Mouse (Mus musculus) lung, embryonic 16.5 days (tissue): Measurements from ENCODE around the gene Crybg3. TPM values are rescaled to one million over a fixed set of nuclear protein-coding genes. Genes with fewer than 3 reads are reported as not detected.

Source experiments
- ATAC-seq: fragments of 200-750 bp; cut with Nextera tagmentation; 2 replicates; pipeline ENCODE4 v1.8.0; 2017; ENCODE audit warnings: low read depth, mild to moderate bottlenecking, moderate library complexity
- H3K27ac ChIP-seq: fragments of 300-500 bp; sonication (generic); 2 replicates; pipeline ENCODE4 v1.5.1; 2014; ENCODE audit warnings: mild to moderate bottlenecking, control low read depth, low read length
- H3K27me3 ChIP-seq: fragments of 300-500 bp; sonication (generic); 2 replicates; pipeline ENCODE4 v1.6.1; 2014; ENCODE audit warnings: low read depth, low read length, mixed read lengths; ENCODE audit not compliant: control insufficient read depth, insufficient read depth
- H3K36me3 ChIP-seq: fragments of 300-500 bp; sonication (generic); 2 replicates; pipeline ENCODE4 v1.6.1; 2014; ENCODE audit warnings: low read length; ENCODE audit not compliant: control insufficient read depth, insufficient read depth
- H3K4me1 ChIP-seq: fragments of 300-500 bp; sonication (generic); replicated peaks from 2 replicates; pipeline ENCODE4 v1.6.1; 2014; ENCODE audit warnings: low read length, mixed read lengths; ENCODE audit not compliant: control insufficient read depth, insufficient read depth
- H3K4me2 ChIP-seq: fragments of 300-500 bp; sonication (generic); 2 replicates; pipeline ENCODE4 v1.6.1; 2014; ENCODE audit warnings: low read depth, low read length, control low read depth
- H3K4me3 ChIP-seq: fragments of 300-500 bp; sonication (generic); 2 replicates; pipeline ENCODE4 v1.5.1; 2014; ENCODE audit warnings: mild to moderate bottlenecking, low read length, control low read depth
- H3K9ac ChIP-seq: fragments of 300-500 bp; sonication (generic); 2 replicates; pipeline ENCODE4 v1.6.1; 2014; ENCODE audit warnings: low read length, control low read depth
- H3K9me3 ChIP-seq: fragments of 300-500 bp; sonication (generic); 2 replicates; pipeline ENCODE4 v1.6.1; 2016; ENCODE audit warnings: low read length; ENCODE audit not compliant: control insufficient read depth
- WGBS: fragments of 180-500 bp; shearing (Covaris S2); extraction: QIAGEN DNeasy Blood & Tissue Kit; methylation state at CpG from one replicate; pipeline ENCODE4 v1.1.7; 2014; 5-methylcytosine and 5-hydroxymethylcytosine counted together
- polyA plus RNA-seq: library from polyadenylated mRNA; unstranded; fragments of >200 nt; fragmentation: Nextera tagmentation; extraction: Ambion mirVana; gene quantifications from 2 replicates; pipeline ENCODE4 v1.2.1, GENCODE M21; 2015

The Crybg3 gene
- polyA plus RNA-seq, 1 experiment from 2014 or later, result 5.5 TPM

GRCm38 (mm10) chr16:59529570-59529969, 71.2 kb downstream of the Crybg3 start:
- ATAC-seq, result no peak
- Histone ChIP-seq H3K4me1 (no peaks in the 10 kb centered on the region), H3K27ac (no peak overlapping the region), H3K36me3 (peaks cover 7% of the 10 kb centered on the region), H3K4me3 (no peak overlapping the region), H3K9me3 (no peaks in the 10 kb centered on the region), H3K9ac (no peak overlapping the region), H3K4me2 (no peak overlapping the region), H3K27me3 (no peaks in the 10 kb centered on the region)
- WGBS, result 85% methylated on average over 13 of the region's 13 CpGs

- Histone ChIP-seq H3K4me1 (no peaks in the 10 kb centered on the region), H3K36me3 (peaks cover 7% of the 10 kb centered on the region), H3K27me3 (no peaks in the 10 kb centered on the region), H3K27ac (no peak overlapping the region), H3K4me2 (no peak overlapping the region), H3K4me3 (no peak overlapping the region), H3K9me3 (no peaks in the 10 kb centered on the region), H3K9ac (no peak overlapping the region)
- 79% methylated on average over 6 of the region's 6 CpGs for WGBS
- no peak for ATAC-seq
Measured at GRCm38 (mm10) chr16:59526939-59527338, 73.8 kb downstream of the Crybg3 start.

- Histone ChIP-seq H3K27ac (no peak overlapping the region), H3K4me2 (no peak overlapping the region), H3K4me3 (no peak overlapping the region), H3K4me1 (no peaks in the 10 kb centered on the region), H3K36me3 (no peaks in the 10 kb centered on the region), H3K9ac (no peak overlapping the region), H3K27me3 (no peaks in the 10 kb centered on the region), H3K9me3 (no peaks in the 10 kb centered on the region)
- WGBS, result 74% methylated on average over 16 of the region's 16 CpGs
- ATAC-seq, result no peak
Measured at GRCm38 (mm10) chr16:59521752-59522423, 78.9 kb downstream of the Crybg3 start.

GRCm38 (mm10) chr16:59517447-59518219, 83.1 kb downstream of the Crybg3 start:
- WGBS, result 58% methylated on average over 15 of the region's 15 CpGs
- no peak overlapping the region for H3K27ac ChIP-seq
- H3K4me3 ChIP-seq, result no peak overlapping the region
- no peaks in the 10 kb centered on the region for H3K4me1 ChIP-seq
- H3K36me3 ChIP-seq, result no peaks in the 10 kb centered on the region
- no peak overlapping the region for H3K4me2 ChIP-seq
- H3K27me3 ChIP-seq, result no peaks in the 10 kb centered on the region
- no peaks in the 10 kb centered on the region for H3K9me3 ChIP-seq
- no peak overlapping the region for H3K9ac ChIP-seq
- no peak for ATAC-seq

GRCm38 (mm10) chr16:59516965-59517364, 83.8 kb downstream of the Crybg3 start:
- Histone ChIP-seq H3K36me3 (no peaks in the 10 kb centered on the region), H3K27ac (no peak overlapping the region), H3K27me3 (no peaks in the 10 kb centered on the region), H3K9ac (no peak overlapping the region), H3K4me3 (no peak overlapping the region), H3K9me3 (no peaks in the 10 kb centered on the region), H3K4me1 (no peaks in the 10 kb centered on the region), H3K4me2 (no peak overlapping the region)
- ATAC-seq, result no peak
- 87% methylated on average over 10 of the region's 10 CpGs for WGBS

- Histone ChIP-seq H3K36me3 (0 out of 2 replicates have a peak, but pooled peaks cover 4% of the 10 kb centered on the region), H3K27ac (no peak overlapping the region), H3K27me3 (no peaks in the 10 kb centered on the region), H3K4me2 (no peak overlapping the region), H3K4me3 (no peak overlapping the region), H3K4me1 (no peaks in the 10 kb centered on the region), H3K9ac (no peak overlapping the region), H3K9me3 (no peaks in the 10 kb centered on the region)
- 89% methylated on average over 5 of the region's 5 CpGs for WGBS
- no peak for ATAC-seq
Measured at GRCm38 (mm10) chr16:59515169-59515568, 85.6 kb downstream of the Crybg3 start.

- no peaks in the 10 kb centered on the region for H3K4me1 ChIP-seq
- H3K27ac ChIP-seq, result no peak overlapping the region
- H3K9ac ChIP-seq, result no peak overlapping the region
- H3K4me3 ChIP-seq, result no peak overlapping the region
- no peaks in the 10 kb centered on the region for H3K27me3 ChIP-seq
- H3K9me3 ChIP-seq, result no peaks in the 10 kb centered on the region
- 0 out of 2 replicates have a peak, but pooled peaks cover 4% of the 10 kb centered on the region for H3K36me3 ChIP-seq
- WGBS, result 90% methylated on average over 5 of the region's 5 CpGs
- no peak for ATAC-seq
- no peak overlapping the region for H3K4me2 ChIP-seq
Measured at GRCm38 (mm10) chr16:59509830-59510229, 90.9 kb downstream of the Crybg3 start.

- no peaks in the 10 kb centered on the region for H3K9me3 ChIP-seq
- H3K4me3 ChIP-seq, result no peak overlapping the region
- no peak overlapping the region for H3K9ac ChIP-seq
- H3K4me2 ChIP-seq, result no peak overlapping the region
- H3K27me3 ChIP-seq, result no peaks in the 10 kb centered on the region
- no peak for ATAC-seq
- H3K27ac ChIP-seq, result no peak overlapping the region
- WGBS, result 91% methylated on average over 3 of the region's 3 CpGs
- H3K36me3 ChIP-seq, result 0 out of 2 replicates have a peak, but pooled peaks cover 5% of the 10 kb centered on the region
- H3K4me1 ChIP-seq, result no peaks in the 10 kb centered on the region
Measured at GRCm38 (mm10) chr16:59499180-59499579, 101.6 kb downstream of the Crybg3 start.

- no peak for ATAC-seq
- WGBS, result 71% methylated on average over 1 of the region's 1 CpGs
- no peak overlapping the region for H3K4me3 ChIP-seq
- H3K27ac ChIP-seq, result no peak overlapping the region
- no peak overlapping the region for H3K9ac ChIP-seq
- H3K4me1 ChIP-seq, result no peaks in the 10 kb centered on the region
- H3K9me3 ChIP-seq, result no peaks in the 10 kb centered on the region
- H3K36me3 ChIP-seq, result 0 out of 2 replicates have a peak, but pooled peaks cover 6% of the 10 kb centered on the region
- no peaks in the 10 kb centered on the region for H3K27me3 ChIP-seq
- H3K4me2 ChIP-seq, result no peak overlapping the region
Measured at GRCm38 (mm10) chr16:59497947-59498346, 102.8 kb downstream of the Crybg3 start.
